Mouse (Mus musculus): ENCODE measurements around the gene Pcnx. TPM values are rescaled to one million over a fixed set of nuclear protein-coding genes. Genes with fewer than 3 reads are reported as not detected.

Pcnx gene
- polyA plus RNA-seq, 1 experiment, result 39.9 TPM

DNA sequence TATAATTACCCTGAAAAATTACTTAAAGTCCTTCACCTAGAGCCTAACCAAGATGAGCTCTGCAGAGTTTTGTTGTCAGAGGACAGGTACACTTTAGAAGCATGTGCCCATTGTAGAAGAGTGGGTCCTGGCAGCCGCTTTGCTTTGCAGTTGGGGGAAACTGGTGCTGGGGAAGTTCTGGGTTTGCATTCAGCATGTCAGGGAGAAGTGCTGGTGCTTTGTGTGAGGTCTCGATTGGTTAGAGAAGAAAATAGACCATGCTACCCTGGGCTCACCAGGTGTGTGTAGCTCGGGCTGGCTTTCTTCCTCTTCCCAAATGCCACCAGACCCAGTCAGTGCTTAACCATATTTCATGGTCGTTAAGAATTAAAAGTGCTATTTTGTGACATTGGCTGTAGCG is 25.2 kb downstream of the Pcnx start:
- TF ChIP-seq POLR2A (IDR thresholded peaks at IDR 0.05; ENCODE audit: extremely low read depth, insufficient read depth, low read length) (no peak), CTCF (IDR thresholded peaks at IDR 0.05; ENCODE audit: extremely low read depth, insufficient read depth, low read length) (no peak)
- H3K27ac ChIP-seq (ENCODE audit: insufficient read depth, low read length), result no peak overlapping the region

DNA sequence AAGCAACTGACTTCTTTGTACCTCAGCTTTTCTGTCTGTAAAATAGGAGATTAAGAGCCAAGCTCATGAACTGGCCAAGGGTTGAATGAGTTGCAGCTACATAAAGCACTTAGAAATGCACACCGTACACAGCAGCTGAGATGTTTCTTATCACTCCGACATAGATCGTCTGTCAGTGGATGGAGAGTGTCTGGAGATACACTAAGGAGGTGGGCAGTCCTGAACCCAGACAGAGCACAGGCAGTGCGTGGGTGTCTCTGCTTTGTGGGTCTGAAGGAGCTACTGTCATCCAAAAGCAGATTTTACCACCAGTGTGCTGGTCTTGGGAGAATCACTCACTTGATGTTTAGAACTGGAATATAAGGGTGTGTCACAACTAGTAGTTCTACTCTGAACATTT is 26.2 kb downstream of the Pcnx start:
- H3K27ac ChIP-seq (ENCODE audit: insufficient read depth, low read length), result no peak overlapping the region
- H3K4me3 ChIP-seq (ENCODE audit: insufficient read depth, low read length), result no peak overlapping the region
- TF ChIP-seq POLR2A (IDR thresholded peaks at IDR 0.05; ENCODE audit: extremely low read depth, insufficient read depth, low read length) (no peak), CTCF (IDR thresholded peaks at IDR 0.05; ENCODE audit: extremely low read depth, insufficient read depth, low read length) (no peak)
- peaks cover 8% of the 10 kb centered on the region for H3K4me1 ChIP-seq (ENCODE audit: control insufficient read depth, insufficient read depth, low read length)

More for the DNA sequence above, 25.2 kb downstream of the Pcnx start:
- peaks cover 8% of the 10 kb centered on the region for H3K4me1 ChIP-seq (ENCODE audit: control insufficient read depth, insufficient read depth, low read length)
- H3K4me3 ChIP-seq (ENCODE audit: insufficient read depth, low read length), result no peak overlapping the region

DNA sequence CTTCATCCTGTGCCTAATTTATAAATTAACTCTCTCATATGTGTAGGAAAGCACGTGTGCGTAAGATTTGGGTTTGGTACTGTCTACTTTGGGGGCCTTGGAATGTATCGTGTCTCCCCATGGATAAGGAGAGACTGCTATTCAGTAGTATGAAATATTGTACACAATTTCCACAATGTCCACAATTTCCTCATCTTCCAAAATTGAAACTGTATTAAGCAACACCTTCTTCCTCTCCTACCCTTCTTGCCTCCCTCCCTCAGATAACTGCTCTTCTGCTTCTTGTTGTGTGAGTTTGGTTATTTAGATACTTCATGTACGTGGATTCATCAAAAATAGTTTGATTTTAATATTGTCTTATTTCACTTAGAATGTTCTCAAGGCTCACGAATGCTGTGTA is 29.1 kb downstream of the Pcnx start:
- H3K4me3 ChIP-seq (ENCODE audit: insufficient read depth, low read length), result no peak overlapping the region
- H3K27ac ChIP-seq (ENCODE audit: insufficient read depth, low read length), result no peak overlapping the region
- H3K4me1 ChIP-seq (ENCODE audit: control insufficient read depth, insufficient read depth, low read length), result peaks cover 8% of the 10 kb centered on the region
- TF ChIP-seq POLR2A (IDR thresholded peaks at IDR 0.05; ENCODE audit: extremely low read depth, insufficient read depth, low read length), result no peak
- no peak for TF ChIP-seq CTCF (IDR thresholded peaks at IDR 0.05; ENCODE audit: extremely low read depth, insufficient read depth, low read length)

DNA sequence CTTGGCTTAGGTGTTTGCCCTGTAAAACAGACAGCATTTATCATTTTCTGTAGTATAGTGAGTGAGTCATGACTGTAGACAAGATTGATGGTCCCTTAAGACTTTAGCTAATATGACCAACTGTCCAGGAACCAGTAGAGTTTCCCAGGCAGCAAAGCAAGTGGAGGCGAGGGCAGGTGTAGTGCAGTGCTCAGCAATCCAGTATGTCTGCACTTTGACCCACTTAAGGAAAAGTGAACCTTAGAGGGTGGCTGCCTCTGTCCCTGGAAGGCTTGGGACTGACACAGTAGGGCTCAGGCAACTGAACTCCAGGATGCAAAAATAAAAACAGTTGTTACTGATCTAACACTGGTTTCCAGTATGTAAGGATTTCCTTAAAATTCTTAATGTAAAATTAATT is 32.1 kb downstream of the Pcnx start:
- no peak overlapping the region for H3K4me3 ChIP-seq (ENCODE audit: insufficient read depth, low read length)
- no peak overlapping the region for H3K27ac ChIP-seq (ENCODE audit: insufficient read depth, low read length)
- TF ChIP-seq POLR2A (IDR thresholded peaks at IDR 0.05; ENCODE audit: extremely low read depth, insufficient read depth, low read length), result no peak
- no peak for TF ChIP-seq CTCF (IDR thresholded peaks at IDR 0.05; ENCODE audit: extremely low read depth, insufficient read depth, low read length)
- H3K4me1 ChIP-seq (ENCODE audit: control insufficient read depth, insufficient read depth, low read length), result peaks cover 8% of the 10 kb centered on the region

DNA sequence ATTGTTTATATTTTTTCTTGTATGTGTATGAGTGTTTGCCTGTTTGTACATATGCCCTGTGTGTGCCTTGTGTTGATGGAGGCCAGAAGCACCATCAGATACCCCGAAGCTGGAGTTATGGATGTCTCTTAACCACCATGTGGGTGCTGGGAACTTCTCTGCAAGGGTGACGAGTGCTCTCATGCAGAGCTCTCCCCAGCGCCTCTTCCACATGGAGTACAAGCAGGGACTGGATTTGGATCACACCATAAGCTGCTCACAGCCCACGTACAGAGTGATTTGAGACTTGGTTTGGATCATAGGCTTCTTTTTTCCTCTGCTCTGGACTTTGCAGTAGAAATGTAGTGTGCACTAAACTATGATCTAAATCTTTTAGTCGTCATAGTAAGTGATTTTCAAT is 34.5 kb downstream of the Pcnx start:
- H3K27ac ChIP-seq (ENCODE audit: insufficient read depth, low read length), result no peak overlapping the region
- TF ChIP-seq CTCF (IDR thresholded peaks at IDR 0.05; ENCODE audit: extremely low read depth, insufficient read depth, low read length) (no peak), POLR2A (IDR thresholded peaks at IDR 0.05; ENCODE audit: extremely low read depth, insufficient read depth, low read length) (no peak)
- no peak overlapping the region for H3K4me3 ChIP-seq (ENCODE audit: insufficient read depth, low read length)
- H3K4me1 ChIP-seq (ENCODE audit: control insufficient read depth, insufficient read depth, low read length), result peaks cover 8% of the 10 kb centered on the region

DNA sequence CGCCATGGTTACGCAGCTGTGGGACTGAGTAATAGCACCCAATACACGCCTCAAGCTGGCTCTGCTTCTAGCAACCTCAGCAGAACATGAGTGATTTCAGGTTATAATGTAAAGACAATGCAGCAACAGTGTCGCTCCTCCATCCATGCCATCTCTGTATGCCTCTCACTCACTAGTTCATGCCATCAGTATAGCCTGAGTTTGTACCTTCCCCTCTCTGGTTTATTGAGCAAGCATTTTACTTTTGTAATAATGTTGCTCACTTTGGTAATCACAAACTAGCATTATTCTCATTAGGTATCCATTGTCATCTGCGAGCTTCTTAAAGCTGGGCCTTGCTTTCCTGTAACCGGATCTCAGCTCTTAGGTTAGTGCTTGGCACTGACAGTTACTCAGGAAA is 36.2 kb downstream of the Pcnx start:
- Histone ChIP-seq H3K4me1 (ENCODE audit: control insufficient read depth, insufficient read depth, low read length) (peaks cover 8% of the 10 kb centered on the region), H3K27ac (ENCODE audit: insufficient read depth, low read length) (no peak overlapping the region), H3K4me3 (ENCODE audit: insufficient read depth, low read length) (no peak overlapping the region)
- no peak for TF ChIP-seq CTCF (IDR thresholded peaks at IDR 0.05; ENCODE audit: extremely low read depth, insufficient read depth, low read length)
- no peak for TF ChIP-seq POLR2A (IDR thresholded peaks at IDR 0.05; ENCODE audit: extremely low read depth, insufficient read depth, low read length)

DNA sequence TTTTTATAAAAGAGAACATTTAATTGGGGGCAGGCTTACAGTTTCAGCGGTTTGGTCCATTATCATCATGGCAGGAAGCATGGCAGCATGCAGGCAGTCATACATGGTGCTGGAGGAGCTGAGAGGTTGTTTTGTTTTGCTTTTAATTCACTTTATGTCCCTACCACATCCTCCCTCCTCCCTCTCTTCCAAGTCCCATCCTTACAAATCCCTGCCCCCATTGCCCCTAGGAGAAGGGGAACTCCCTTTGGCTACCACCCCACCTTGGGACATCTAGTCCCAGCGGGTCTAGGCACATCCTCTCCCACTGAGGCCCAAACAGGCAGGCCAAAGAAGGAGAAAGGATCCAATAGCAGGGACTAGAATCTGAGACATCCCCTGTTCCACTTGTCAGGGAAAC is 44.6 kb downstream of the Pcnx start:
- no peak overlapping the region for H3K4me3 ChIP-seq (ENCODE audit: insufficient read depth, low read length)
- no peak overlapping the region for H3K27ac ChIP-seq (ENCODE audit: insufficient read depth, low read length)
- 0 out of 2 replicates have a peak, but pooled peaks cover 2% of the 10 kb centered on the region for H3K4me1 ChIP-seq (ENCODE audit: control insufficient read depth, insufficient read depth, low read length)
- TF ChIP-seq POLR2A (IDR thresholded peaks at IDR 0.05; ENCODE audit: extremely low read depth, insufficient read depth, low read length) (no peak), CTCF (IDR thresholded peaks at IDR 0.05; ENCODE audit: extremely low read depth, insufficient read depth, low read length) (no peak)

DNA sequence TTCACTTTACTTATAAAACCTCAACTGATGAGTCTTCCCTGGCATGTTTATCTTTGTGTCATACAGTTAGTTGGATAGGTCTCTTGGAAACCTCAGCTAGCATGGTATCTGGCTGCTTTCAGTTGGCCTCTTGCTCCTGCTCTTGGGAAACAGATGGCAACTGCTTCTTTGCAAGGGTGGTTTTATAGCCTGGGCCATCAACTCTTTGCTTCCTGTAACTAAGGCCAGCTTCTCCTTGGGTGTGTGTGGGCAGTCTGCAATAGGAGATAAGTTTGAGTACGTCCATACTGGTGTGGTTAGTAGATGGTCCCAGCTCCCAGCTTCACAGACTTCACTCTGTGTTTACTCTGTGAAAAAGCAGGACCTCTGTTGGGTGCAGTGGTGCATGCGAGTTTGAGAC is 46.0 kb downstream of the Pcnx start:
- Histone ChIP-seq H3K4me3 (ENCODE audit: insufficient read depth, low read length) (no peak overlapping the region), H3K27ac (ENCODE audit: insufficient read depth, low read length) (no peak overlapping the region), H3K4me1 (ENCODE audit: control insufficient read depth, insufficient read depth, low read length) (0 out of 2 replicates have a peak, but pooled peaks cover 2% of the 10 kb centered on the region)
- no peak for TF ChIP-seq CTCF (IDR thresholded peaks at IDR 0.05; ENCODE audit: extremely low read depth, insufficient read depth, low read length)
- no peak for TF ChIP-seq POLR2A (IDR thresholded peaks at IDR 0.05; ENCODE audit: extremely low read depth, insufficient read depth, low read length)

DNA sequence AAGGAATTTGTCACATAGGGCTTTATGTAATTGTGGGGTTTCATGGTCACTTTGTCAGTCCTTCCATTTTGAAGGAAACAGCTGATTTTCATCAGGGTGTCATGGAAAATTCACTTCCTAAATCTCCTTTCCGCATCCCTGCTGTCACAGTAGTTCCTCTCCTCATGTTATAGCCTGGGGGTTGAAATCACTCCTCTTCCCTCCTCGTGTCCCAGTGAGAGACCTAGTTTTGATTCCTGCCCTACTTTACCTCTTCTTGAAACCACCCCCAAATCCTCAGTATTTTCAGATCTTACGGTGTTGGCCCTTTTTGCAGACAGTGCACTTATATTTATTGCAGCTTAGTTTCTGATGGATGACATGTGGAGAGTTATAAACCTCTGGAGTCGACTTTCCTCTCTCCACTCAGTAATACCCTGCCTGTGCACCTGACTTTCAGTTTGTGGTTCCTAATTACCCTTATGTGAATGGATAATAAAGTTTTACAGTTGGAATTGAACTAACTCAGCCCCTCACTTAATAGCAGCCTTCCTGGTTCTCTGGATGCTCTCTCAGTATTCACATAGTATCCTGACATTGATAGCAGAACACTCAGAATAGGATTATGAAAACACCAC is 48.0 kb downstream of the Pcnx start:
- Histone ChIP-seq H3K4me1 (ENCODE audit: control insufficient read depth, insufficient read depth, low read length) (peaks cover 4% of the 10 kb centered on the region; the same call in 1 of the 2 replicates), H3K27ac (ENCODE audit: insufficient read depth, low read length) (no peak overlapping the region), H3K4me3 (ENCODE audit: insufficient read depth, low read length) (no peak overlapping the region)
- TF ChIP-seq CTCF (IDR thresholded peaks at IDR 0.05; ENCODE audit: extremely low read depth, insufficient read depth, low read length) (no peak), POLR2A (IDR thresholded peaks at IDR 0.05; ENCODE audit: extremely low read depth, insufficient read depth, low read length) (no peak)

DNA sequence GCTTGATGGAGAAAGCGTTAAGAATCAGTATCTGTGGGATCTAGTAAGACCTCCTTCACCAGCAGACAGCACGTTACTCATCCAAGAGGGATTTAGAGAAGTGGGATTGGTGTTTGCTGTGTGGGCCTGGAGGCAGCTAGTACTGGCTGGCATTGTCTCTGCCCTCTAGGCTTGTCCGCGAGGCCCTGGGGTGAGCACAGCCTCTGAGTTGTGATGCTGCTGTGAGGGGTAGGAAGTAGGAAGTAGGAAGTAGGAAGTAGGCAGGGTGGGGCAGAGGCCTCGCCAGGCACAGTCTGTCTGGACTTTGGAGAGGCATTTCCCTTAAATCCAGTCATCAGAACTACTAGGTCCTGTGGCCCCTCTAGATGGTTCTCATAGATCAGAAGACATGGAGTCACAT is 50.6 kb downstream of the Pcnx start:
- H3K27ac ChIP-seq (ENCODE audit: insufficient read depth, low read length), result no peak overlapping the region
- no peak for TF ChIP-seq POLR2A (IDR thresholded peaks at IDR 0.05; ENCODE audit: extremely low read depth, insufficient read depth, low read length)
- H3K4me1 ChIP-seq (ENCODE audit: control insufficient read depth, insufficient read depth, low read length), result peaks cover 4% of the 10 kb centered on the region; the same call in 1 of the 2 replicates
- no peak overlapping the region for H3K4me3 ChIP-seq (ENCODE audit: insufficient read depth, low read length)
